Mouse (Mus musculus): ENCODE measurements around the gene Foxa2. TPM values are rescaled to one million over a fixed set of nuclear protein-coding genes. Genes with fewer than 3 reads are reported as not detected.
A peak's percentile ranks its signal among the peaks of the same experiment; 100 is the strongest.

Foxa2 gene
- polyA plus RNA-seq, 1 experiment = 0.49 TPM

- Histone ChIP-seq H3K79me2 (ENCODE audit: control insufficient read depth, insufficient read depth) (no peaks in the 10 kb centered on the region), H3K4me2 (ENCODE audit: low read depth) (no peak overlapping the region), H3K36me3 (ENCODE audit: control insufficient read depth, insufficient read depth) (no peaks in the 10 kb centered on the region), H3K27me3 (ENCODE audit: control insufficient read depth, insufficient read depth, insufficient read length) (no peaks in the 10 kb centered on the region), H3K4me3 (no peak overlapping the region), H3ac (ENCODE audit: control insufficient read depth, insufficient read length) (no peak overlapping the region)
- TF ChIP-seq MYOD1 (IDR thresholded peaks at IDR 0.05; ENCODE audit: control insufficient read depth in 1 of 3, insufficient read length in 2 of 3, low read depth in 2 of 3) = no peak
- no peak for TF ChIP-seq REST (IDR thresholded peaks at IDR 0.05; ENCODE audit: insufficient read depth, insufficient read length)
- no peak for TF ChIP-seq MYOG (IDR thresholded peaks at IDR 0.05; ENCODE audit: control insufficient read depth in 1 of 3, insufficient read depth in 1 of 3, insufficient read length in 2 of 3, low read depth in 2 of 3)
- no peak for TF ChIP-seq MAX (IDR thresholded peaks at IDR 0.05; ENCODE audit: low read depth)
- no peak for TF ChIP-seq E2F4 (IDR thresholded peaks at IDR 0.05; ENCODE audit: insufficient read depth)
Measured at GRCm38 (mm10) chr2:148024268-148024935, 22.4 kb downstream of the Foxa2 start.

- H3ac ChIP-seq (ENCODE audit: control insufficient read depth, insufficient read length) = no peak overlapping the region
- no peak overlapping the region for H3K4me2 ChIP-seq (ENCODE audit: low read depth)
- no peak overlapping the region for H3K4me3 ChIP-seq
- no peaks in the 10 kb centered on the region for H3K79me2 ChIP-seq (ENCODE audit: control insufficient read depth, insufficient read depth)
- TF ChIP-seq MAX (IDR thresholded peaks at IDR 0.05; ENCODE audit: low read depth) (no peak), POLR2A (IDR thresholded peaks at IDR 0.05; ENCODE audit: insufficient read length, low read depth) (no peak), TCF12 (IDR thresholded peaks at IDR 0.05; ENCODE audit: insufficient read depth, poor library complexity, severe bottlenecking) (no peak), REST (IDR thresholded peaks at IDR 0.05; ENCODE audit: insufficient read depth, insufficient read length) (no peak), MYOG (IDR thresholded peaks at IDR 0.05; ENCODE audit: control insufficient read depth in 1 of 3, insufficient read depth in 1 of 3, insufficient read length in 2 of 3, low read depth in 2 of 3) (no peak), CEBPB (IDR thresholded peaks at IDR 0.05; ENCODE audit: insufficient read depth, poor library complexity, severe bottlenecking) (no peak), SRF (IDR thresholded peaks at IDR 0.05; ENCODE audit: control insufficient read depth, insufficient read length, low read depth) (no peak), POLR2AphosphoS2 (IDR thresholded peaks at IDR 0.05; ENCODE audit: insufficient read length, low read depth) (no peak), E2F4 (IDR thresholded peaks at IDR 0.05; ENCODE audit: insufficient read depth) (no peak)
- H3K27me3 ChIP-seq (ENCODE audit: control insufficient read depth, insufficient read depth, insufficient read length) = no peaks in the 10 kb centered on the region
- no peaks in the 10 kb centered on the region for H3K36me3 ChIP-seq (ENCODE audit: control insufficient read depth, insufficient read depth)
Measured at GRCm38 (mm10) chr2:148023340-148023806, 23.4 kb downstream of the Foxa2 start.

- Histone ChIP-seq H3K4me3 (no peak overlapping the region), H3K36me3 (ENCODE audit: control insufficient read depth, insufficient read depth) (no peaks in the 10 kb centered on the region), H3K4me2 (ENCODE audit: low read depth) (no peak overlapping the region), H3K79me2 (ENCODE audit: control insufficient read depth, insufficient read depth) (no peaks in the 10 kb centered on the region), H3ac (ENCODE audit: control insufficient read depth, insufficient read length) (no peak overlapping the region), H3K27me3 (ENCODE audit: control insufficient read depth, insufficient read depth, insufficient read length) (no peaks in the 10 kb centered on the region)
- TF ChIP-seq MYOG (IDR thresholded peaks at IDR 0.05; ENCODE audit: control insufficient read depth in 1 of 3, insufficient read depth in 1 of 3, insufficient read length in 2 of 3, low read depth in 2 of 3) (peak in 1 of 3 experiments; percentile 61), MAX (IDR thresholded peaks at IDR 0.05; ENCODE audit: low read depth) (no peak), REST (IDR thresholded peaks at IDR 0.05; ENCODE audit: insufficient read depth, insufficient read length) (no peak), MYOD1 (IDR thresholded peaks at IDR 0.05; ENCODE audit: control insufficient read depth in 1 of 3, insufficient read length in 2 of 3, low read depth in 2 of 3) (peak in 2 of 3 experiments; percentile 26 to 70), E2F4 (IDR thresholded peaks at IDR 0.05; ENCODE audit: insufficient read depth) (no peak), POLR2AphosphoS2 (IDR thresholded peaks at IDR 0.05; ENCODE audit: insufficient read length, low read depth) (no peak), TCF3 (IDR thresholded peaks at IDR 0.05; ENCODE audit: insufficient read length, low read depth) (no peak), POLR2A (IDR thresholded peaks at IDR 0.05; ENCODE audit: insufficient read length, low read depth) (no peak), TCF12 (IDR thresholded peaks at IDR 0.05; ENCODE audit: insufficient read depth, poor library complexity, severe bottlenecking) (no peak), USF1 (IDR thresholded peaks at IDR 0.05; ENCODE audit: low read depth) (no peak), SRF (IDR thresholded peaks at IDR 0.05; ENCODE audit: control insufficient read depth, insufficient read length, low read depth) (no peak), CEBPB (IDR thresholded peaks at IDR 0.05; ENCODE audit: insufficient read depth, poor library complexity, severe bottlenecking) (no peak)
Measured at GRCm38 (mm10) chr2:148021919-148022570, 24.7 kb downstream of the Foxa2 start.

GRCm38 (mm10) chr2:148021016-148021415 lies 25.8 kb downstream of the Foxa2 start:
- Histone ChIP-seq H3K79me2 (ENCODE audit: control insufficient read depth, insufficient read depth) (no peaks in the 10 kb centered on the region), H3ac (ENCODE audit: control insufficient read depth, insufficient read length) (no peak overlapping the region), H3K27me3 (ENCODE audit: control insufficient read depth, insufficient read depth, insufficient read length) (no peaks in the 10 kb centered on the region), H3K36me3 (ENCODE audit: control insufficient read depth, insufficient read depth) (no peaks in the 10 kb centered on the region), H3K4me3 (no peak overlapping the region), H3K4me2 (ENCODE audit: low read depth) (no peak overlapping the region)
- no peak for TF ChIP-seq TCF12 (IDR thresholded peaks at IDR 0.05; ENCODE audit: insufficient read depth, poor library complexity, severe bottlenecking)
- TF ChIP-seq TCF3 (IDR thresholded peaks at IDR 0.05; ENCODE audit: insufficient read length, low read depth) = no peak
- no peak for TF ChIP-seq E2F4 (IDR thresholded peaks at IDR 0.05; ENCODE audit: insufficient read depth)
- no peak for TF ChIP-seq MAX (IDR thresholded peaks at IDR 0.05; ENCODE audit: low read depth)
- no peak for TF ChIP-seq SRF (IDR thresholded peaks at IDR 0.05; ENCODE audit: control insufficient read depth, insufficient read length, low read depth)
- TF ChIP-seq CEBPB (IDR thresholded peaks at IDR 0.05; ENCODE audit: insufficient read depth, poor library complexity, severe bottlenecking) = no peak
- TF ChIP-seq POLR2A (IDR thresholded peaks at IDR 0.05; ENCODE audit: insufficient read length, low read depth) = no peak
- TF ChIP-seq REST (IDR thresholded peaks at IDR 0.05; ENCODE audit: insufficient read depth, insufficient read length) = no peak
- TF ChIP-seq USF1 (IDR thresholded peaks at IDR 0.05; ENCODE audit: low read depth) = no peak
- no peak for TF ChIP-seq POLR2AphosphoS2 (IDR thresholded peaks at IDR 0.05; ENCODE audit: insufficient read length, low read depth)
- no peak for TF ChIP-seq MYOG (IDR thresholded peaks at IDR 0.05; ENCODE audit: control insufficient read depth in 1 of 3, insufficient read depth in 1 of 3, insufficient read length in 2 of 3, low read depth in 2 of 3)
- TF ChIP-seq MYOD1 (IDR thresholded peaks at IDR 0.05; ENCODE audit: control insufficient read depth in 1 of 3, insufficient read length in 2 of 3, low read depth in 2 of 3) = no peak
